Mouse (Mus musculus) c-Kit-negative CD71-positive TER-119-positive erythroid progenitor cells, embryonic 14.5 days (primary cell): Measurements from ENCODE around the gene Prkce.

Experiments used
- DNase-seq: peaks from one replicate; pipeline ENCODE4 v3.0.0-alpha.2; 2013; ENCODE audit warnings: low read depth, low spot score

Prkce gene

GRCm38 (mm10) chr17:86551995-86552394, 384.4 kb downstream of the Prkce start:
- DNase-seq, result no peak

GRCm38 (mm10) chr17:86559206-86559891, 391.8 kb downstream of the Prkce start:
- DNase-seq, result no peak

GRCm38 (mm10) chr17:86560499-86560898, 392.9 kb downstream of the Prkce start:
- DNase-seq, result no peak

GRCm38 (mm10) chr17:86570491-86570890, 402.9 kb downstream of the Prkce start:
- no peak for DNase-seq

GRCm38 (mm10) chr17:86571266-86571665, 403.7 kb downstream of the Prkce start:
- no peak for DNase-seq

- no peak for DNase-seq
Observed at GRCm38 (mm10) chr17:86572136-86572535, 404.6 kb downstream of the Prkce start.

GRCm38 (mm10) chr17:86572576-86572975, 405.0 kb downstream of the Prkce start:
- DNase-seq, result no peak

GRCm38 (mm10) chr17:86573596-86574248, 406.1 kb downstream of the Prkce start:
- DNase-seq, result no peak

- DNase-seq, result no peak
Observed at GRCm38 (mm10) chr17:86580724-86581123, 413.1 kb downstream of the Prkce start.

- DNase-seq, result no peak
Observed at GRCm38 (mm10) chr17:86582341-86582740, 414.8 kb downstream of the Prkce start.

GRCm38 (mm10) chr17:86586441-86586840, 418.9 kb downstream of the Prkce start:
- DNase-seq, result no peak

GRCm38 (mm10) chr17:86588704-86589449, 421.3 kb downstream of the Prkce start:
- no peak for DNase-seq

GRCm38 (mm10) chr17:86589681-86590080, 422.1 kb downstream of the Prkce start:
- no peak for DNase-seq

GRCm38 (mm10) chr17:86591241-86591640, 423.7 kb downstream of the Prkce start:
- no peak for DNase-seq

GRCm38 (mm10) chr17:86592991-86593586, 425.5 kb downstream of the Prkce start:
- DNase-seq, result no peak

GRCm38 (mm10) chr17:86595526-86595925, 427.9 kb downstream of the Prkce start:
- no peak for DNase-seq

- DNase-seq, result no peak
Observed at GRCm38 (mm10) chr17:86601116-86601515, 433.5 kb downstream of the Prkce start.

- DNase-seq, result no peak
Observed at GRCm38 (mm10) chr17:86601901-86602300, 434.3 kb downstream of the Prkce start.

GRCm38 (mm10) chr17:86603848-86604444, 436.4 kb downstream of the Prkce start:
- DNase-seq, result no peak

- no peak for DNase-seq
Observed at GRCm38 (mm10) chr17:86607981-86608380, 440.4 kb downstream of the Prkce start.

GRCm38 (mm10) chr17:86610271-86610969, 442.8 kb downstream of the Prkce start:
- peak; percentile 8 for DNase-seq
